Mouse (Mus musculus) mouse trophoblast stem cell (cell line): ENCODE data around the gene Rab40c.

Source experiments
- in situ Hi-C, 2 experiments: fragments of 300-500 bp; cut with MseI, MboI; formaldehyde crosslinking; loops; 2 replicates in 1 of 2; 3 replicates in 1 of 2; pipeline ENCODE4 v1.15.1; 2025

Rab40c gene

DNA sequence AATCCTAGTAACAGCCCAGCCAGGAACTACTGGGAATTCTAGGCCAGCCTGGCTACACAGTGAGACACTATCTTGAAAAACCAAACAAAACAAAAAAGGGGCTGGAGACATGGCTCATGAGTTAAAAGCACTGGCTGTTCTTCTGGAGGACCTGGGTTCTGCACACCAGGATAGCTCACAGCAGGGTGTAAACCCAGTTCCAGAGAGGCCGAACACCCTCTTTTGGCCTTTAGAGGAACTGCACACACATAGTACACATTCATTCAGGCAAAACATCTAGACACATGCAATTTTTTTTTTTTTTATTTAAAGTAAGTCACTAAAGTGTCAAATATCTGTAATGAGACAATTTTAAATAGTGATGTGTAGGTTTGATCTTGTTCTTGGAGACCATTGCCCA, 19.3 kb downstream of the Rab40c start:
- in situ Hi-C loops: no loop called here

DNA sequence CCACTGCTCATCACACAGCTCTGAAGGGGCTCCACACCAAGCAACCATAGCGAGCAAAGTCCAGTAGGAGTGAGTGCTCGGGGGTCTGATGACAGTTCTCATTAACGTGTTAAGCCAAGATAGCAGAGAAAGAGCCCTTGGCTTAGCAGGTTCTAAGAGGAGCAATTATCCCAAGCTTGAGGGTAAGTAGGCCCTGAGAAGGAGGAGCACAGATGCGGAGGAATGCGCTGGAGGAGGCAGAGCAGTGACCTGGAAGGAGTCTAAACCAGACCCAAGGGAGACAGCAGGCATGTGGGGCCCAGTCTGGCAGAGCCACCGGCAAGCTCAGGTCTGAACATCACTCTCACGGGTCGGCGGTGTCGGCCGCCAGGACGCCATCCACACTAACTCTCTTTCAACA, 23.6 kb downstream of the Rab40c start:
- in situ Hi-C loops: no loop called here

DNA sequence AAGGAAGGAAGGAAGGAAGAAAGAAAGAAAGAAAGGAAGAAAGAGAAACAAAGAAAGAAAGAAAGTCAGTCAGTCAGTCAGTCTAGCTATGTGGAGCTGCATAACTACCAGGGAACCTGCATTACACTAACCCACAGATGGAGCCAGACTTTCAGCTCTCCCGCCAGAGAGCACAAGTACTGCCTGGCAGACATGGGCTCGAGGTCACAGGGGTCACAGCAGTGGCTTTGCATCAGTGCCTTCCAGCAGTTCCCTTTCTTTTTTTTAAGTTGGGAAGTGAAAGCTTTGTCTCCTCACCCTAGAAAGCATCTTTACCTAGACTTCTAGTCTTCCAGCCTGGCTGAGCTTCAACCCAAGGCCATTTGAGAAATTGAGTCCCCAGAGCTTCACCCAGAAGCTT, 24.1 kb downstream of the Rab40c start:
- in situ Hi-C loops: no loop called here

DNA sequence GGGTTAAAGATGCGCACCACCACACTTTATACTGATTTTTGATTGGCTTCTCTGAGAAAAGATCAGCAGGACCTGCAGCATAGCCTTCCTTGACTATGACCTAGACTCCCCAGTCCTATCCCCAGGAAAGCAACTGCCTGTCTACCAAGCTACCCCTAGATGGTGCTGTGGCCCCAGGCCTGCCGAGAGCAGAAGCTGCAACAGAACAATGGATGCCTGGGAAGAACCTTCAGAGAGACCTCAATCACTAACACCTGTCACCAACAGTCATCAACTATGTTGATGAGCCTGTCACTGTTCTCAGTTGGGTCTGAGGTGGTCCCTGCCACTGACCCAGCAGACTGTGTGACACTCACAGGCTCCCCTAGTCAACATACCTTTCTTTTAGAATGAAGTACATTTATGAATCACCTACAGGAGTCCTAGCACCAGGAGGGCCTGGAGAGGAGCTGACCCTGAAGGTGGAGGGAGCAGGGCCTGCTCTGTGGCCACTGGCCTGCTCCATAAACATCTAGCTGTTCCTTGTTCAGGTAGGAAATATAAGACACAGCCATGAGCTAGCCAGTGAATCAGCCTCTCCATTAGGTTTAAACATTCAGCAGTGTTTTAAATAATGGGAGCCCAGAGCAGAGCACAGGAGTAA, 25.4 kb downstream of the Rab40c start:
- in situ Hi-C loops: no loop called here

DNA sequence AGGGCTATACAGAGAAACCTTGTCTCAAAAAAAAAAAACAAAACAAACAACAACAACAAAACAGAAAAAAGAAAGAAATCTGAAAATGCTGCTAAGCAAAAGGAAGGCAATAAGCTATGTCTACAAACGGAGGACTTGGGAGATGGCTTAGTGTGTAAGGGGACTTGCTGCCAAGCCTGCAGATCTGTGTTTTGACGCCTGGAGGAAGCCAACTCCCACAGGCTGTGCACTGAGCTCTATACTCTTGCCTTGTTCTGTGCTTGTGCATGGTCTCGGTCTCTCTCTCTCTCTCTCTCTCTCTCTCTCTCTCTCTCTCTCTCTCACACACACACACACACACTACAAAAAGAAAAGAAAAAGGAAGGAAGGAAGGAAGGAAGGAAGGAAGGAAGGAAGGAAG, 30.7 kb downstream of the Rab40c start:
- in situ Hi-C loops: no loop called here

DNA sequence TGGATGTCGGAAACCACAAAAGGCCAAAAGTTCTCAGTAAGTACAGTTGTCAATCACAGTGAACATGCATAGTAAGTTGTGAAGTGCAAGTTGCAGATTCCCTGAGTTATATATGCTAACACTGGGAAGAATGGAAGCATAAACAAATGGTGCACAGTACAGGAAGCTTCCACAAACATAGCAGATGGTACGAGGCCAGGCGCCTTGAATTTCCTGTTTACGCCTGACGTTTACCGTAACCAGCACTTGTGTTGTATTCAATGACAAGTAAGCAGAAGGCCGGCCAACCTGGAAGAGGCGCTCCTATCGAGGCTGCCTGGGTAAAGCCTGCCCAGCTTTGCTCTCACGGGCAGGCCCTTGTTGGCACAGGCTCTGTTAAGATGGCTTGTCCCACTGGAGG, 32.1 kb downstream of the Rab40c start:
- in situ Hi-C loops: no loop called here

DNA sequence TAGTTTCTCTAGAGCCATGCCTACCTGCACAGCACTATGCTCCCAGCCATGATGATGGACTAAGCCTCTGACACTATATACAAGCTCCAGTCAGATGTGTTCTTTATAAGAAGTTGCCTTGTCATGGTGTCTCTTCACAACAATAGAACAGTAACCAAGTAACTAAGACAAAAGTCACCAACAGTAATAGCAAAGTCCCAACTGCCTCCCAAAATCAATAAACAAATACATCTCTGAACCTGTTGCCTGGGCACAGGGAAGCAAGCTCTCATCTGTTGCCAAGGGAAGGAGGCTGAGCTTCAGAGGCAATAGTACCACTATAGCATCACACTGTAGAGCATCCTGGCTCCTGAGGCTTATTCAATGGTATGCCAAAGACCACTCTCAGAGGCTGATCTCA, 32.7 kb downstream of the Rab40c start:
- in situ Hi-C loops: no loop called here

DNA sequence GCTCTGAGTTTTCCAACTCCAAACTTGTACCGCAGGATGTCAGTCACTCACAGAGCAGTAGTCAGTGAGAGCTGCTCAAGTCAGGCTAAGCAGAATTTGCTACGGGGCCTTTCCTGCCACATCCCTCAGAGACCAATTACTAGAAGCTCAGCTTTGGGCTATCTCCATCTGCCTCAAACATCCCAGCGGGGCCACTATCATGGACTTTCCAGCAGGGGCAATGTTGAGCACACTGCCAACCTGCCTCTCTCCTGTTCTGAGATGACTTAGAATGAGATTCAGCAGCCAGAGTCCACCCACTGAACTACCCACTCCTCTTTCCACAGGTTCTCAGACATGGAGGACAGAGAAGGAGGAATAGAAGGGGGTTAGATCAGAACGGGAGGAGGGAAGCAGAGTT, 33.9 kb downstream of the Rab40c start:
- in situ Hi-C loops: no loop called here

DNA sequence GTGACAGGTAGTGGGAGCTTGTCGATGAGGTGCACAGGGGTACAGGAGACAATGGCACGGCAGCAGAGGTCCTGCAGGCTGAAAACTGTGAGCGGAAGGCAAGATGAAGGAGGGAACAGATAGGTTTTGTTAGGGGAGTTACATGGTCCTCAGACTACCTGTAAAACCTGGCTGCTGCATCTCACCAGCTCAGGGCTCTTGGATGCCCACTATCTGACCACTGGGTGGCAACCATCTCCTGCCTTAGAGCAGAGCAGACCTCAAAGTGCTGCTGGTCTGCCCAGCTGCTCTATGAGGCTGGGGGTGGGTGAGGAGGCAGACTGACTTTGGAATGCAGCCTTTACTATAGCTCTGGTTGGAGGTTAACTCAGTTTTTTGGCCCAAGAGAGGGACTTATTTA, 35.7 kb downstream of the Rab40c start:
- in situ Hi-C loops: no loop called here

DNA sequence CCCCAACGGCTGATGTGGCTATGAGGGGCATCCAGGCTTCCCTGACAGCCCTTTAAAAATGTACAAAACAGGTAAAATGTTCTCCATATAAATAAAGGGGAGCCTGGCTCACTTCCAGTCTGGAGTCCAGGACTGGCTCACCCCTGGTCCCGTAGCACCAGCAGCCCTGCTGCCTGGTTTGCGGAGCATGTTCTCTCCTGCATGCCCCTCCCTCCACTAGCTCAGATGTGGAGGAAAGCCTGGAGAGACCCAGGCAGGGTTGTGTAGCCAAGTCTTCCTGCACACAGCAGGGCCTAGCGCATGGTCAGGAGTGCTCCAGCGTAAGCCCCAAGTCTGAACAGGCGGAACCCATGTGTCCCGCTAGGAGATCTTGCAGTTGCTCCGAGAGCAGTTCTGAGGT, 36.3 kb downstream of the Rab40c start:
- in situ Hi-C loops: no loop called here

DNA sequence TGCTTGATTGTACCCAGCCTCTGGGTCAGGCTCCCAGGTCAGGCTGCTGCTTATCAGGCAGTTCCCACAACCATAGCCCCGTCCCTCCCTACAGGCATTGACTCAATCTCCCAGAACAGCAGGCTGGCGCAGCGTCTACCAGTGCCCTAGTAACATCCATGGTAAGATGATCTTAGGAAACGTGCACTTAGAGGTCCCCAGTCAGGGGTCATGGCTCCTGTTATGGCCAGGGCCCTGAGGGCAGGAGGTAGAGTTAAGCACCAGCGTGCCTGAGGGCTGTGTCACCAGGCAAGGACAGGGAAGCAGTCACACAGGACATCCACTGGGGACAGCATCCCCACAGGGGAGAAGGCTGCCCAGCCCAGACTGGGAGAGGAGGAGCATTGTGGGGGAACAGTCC, 37.2 kb downstream of the Rab40c start:
- in situ Hi-C loops: no loop called here

DNA sequence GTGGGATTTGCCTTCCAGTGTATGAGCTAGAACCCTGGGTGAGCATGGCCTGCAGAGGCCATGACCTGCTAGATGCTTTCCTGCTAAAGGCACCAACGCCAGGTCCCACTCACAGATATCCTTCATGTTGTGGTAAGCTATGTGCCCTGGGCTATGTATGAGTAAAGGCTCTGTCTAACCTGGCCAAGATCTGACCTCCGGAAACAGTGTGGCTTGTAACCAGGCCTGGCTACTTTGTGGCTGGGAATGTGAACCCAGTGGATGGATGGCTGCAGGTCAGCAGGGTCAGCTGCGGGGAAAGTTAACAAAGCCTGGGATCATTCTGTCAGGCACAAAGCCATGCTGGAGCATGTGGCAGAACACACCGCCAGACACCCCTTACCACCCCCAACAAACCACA, 37.8 kb downstream of the Rab40c start:
- in situ Hi-C loops: no loop called here

DNA sequence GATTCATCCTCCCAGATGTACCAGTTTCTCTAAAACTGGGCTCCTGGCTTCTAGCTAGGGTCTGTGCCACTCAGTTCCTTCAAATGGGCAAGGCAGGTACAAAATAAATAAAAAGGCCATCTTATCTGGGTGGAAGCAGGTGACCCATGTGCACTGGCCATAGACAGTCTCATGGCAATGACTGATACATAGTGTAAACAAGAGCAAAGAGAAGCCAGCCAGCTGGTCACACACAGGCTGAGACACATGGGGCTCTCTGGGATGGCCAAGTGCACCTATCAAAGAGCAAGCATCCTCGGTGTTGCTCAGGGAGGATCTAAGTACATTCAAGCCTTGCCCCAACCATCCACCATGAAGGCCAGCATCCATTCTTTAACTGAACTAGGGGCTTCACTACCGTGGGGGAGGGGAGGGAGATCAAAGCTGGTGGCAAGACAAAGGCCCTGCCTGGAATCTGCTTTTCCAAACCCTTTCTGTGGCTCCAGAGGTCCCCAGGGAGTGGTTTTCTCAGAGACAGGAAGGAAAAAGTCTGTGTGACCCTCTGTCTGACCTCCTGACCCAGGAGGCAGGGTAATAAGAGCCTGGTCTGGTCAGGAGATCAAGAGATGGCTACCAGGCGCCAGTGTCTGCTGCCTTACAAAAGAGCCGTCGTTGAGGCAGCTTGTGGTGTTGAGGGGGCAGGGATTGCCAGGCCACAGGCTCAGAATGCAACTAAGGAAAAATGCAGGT, 38.5 kb downstream of the Rab40c start:
- in situ Hi-C loops: no loop called here

DNA sequence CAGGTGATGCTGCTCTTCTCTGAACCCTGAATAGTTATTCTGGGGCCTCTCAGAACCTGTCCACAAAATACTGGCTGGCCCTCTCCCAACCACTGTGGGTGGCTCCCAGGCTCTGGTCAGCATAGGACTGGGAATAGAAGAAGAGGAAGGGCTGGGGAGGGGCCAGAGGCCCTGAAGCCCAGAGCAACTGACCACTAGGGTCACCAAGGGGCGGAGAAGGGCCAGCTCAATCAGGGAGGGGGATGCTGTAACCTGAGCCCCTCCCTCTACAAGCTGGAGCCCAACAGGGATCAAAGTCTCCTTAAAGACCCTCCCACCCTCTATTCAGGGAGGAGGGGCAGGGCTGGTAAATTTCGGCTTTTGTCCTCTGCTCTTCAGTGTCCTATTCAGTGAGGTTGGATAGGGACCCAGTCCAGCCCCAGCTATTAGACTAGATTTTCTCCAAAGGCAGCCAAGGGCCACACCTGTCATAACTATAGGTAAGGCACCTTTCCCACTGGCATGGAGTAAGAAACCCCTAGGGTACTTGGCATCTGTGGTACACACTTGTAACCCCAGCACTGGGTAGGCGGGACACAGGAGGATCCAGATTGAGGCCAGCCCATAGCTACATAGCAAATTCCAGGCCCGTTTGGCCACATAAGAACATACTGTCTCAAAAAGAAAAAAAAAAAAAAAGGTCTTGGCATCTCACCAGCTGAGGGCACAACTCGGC, 39.2 kb downstream of the Rab40c start, which contains the start of gene Wfikkn1:
Gene Wfikkn1, minus strand, starts transcription at position 663 of the 715 bp plus-strand sequence.
- in situ Hi-C loops: no loop called here

DNA sequence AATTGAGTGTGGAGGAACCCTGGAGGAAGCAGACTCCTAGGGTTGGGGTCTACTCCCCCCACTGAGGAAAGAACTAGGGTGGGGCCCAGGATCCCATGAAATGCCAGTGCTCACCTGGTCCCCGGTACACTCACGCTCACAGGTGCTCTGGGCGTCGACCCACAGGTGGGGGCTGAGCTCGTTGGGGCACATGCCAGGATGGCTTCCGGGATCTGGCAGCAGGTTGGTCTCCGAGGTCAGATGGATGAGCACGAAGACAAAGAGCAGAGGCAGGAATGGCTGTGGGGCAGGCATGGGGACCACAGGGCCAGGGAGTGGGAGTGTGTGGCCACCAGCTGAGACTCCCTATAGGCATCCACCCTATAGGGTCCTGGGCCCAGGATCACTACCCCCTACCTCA, 39.8 kb downstream of the Rab40c start:
- in situ Hi-C loops: no loop called here

DNA sequence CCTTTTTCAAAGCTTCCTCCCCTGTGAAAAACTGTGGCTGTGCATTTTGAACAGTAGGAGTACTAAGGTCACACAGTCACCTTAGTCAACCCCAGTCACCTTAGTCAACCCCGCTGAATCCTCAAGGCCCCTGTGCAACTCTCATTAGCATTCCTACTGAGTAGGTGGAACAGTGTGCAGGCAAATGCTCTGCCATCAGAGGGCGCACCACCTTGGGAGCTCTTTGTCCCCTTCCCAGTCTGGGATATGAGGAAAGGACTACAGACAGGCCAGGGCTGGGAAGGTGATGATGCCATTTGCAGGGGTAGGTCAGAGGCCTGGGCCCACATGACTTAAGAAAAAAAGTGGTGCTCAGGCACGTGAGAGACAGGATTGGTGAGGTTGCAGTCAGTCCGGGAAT, 40.3 kb downstream of the Rab40c start:
- in situ Hi-C loops: no loop called here

DNA sequence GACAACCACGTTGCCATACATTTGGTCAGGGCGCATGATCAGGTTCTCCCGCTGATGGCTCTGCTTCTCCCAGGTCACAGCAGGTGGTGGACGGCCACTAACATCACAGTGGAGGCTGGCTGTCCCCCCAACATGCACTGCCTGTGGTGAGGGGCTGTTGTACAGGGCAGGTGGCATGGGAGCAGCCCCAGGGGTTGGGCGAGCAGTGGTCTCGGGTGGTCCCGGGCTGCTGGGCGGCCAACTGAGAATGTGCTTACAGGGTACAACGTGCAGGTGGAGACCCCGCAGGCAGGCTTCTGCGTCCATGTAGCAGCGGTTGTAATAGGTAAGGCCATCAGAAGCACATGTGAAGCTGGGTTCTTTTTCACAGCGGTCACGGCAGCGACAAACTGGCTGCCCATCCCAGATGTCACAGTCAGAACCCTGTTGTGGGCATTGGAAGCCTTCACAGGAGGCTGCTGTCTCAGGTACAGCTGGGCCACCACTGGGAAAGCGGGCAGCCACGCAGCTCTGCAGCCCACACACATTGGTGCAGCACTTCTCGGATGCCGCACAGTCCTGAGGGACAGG, 40.8 kb downstream of the Rab40c start:
- in situ Hi-C loops: no loop called here

DNA sequence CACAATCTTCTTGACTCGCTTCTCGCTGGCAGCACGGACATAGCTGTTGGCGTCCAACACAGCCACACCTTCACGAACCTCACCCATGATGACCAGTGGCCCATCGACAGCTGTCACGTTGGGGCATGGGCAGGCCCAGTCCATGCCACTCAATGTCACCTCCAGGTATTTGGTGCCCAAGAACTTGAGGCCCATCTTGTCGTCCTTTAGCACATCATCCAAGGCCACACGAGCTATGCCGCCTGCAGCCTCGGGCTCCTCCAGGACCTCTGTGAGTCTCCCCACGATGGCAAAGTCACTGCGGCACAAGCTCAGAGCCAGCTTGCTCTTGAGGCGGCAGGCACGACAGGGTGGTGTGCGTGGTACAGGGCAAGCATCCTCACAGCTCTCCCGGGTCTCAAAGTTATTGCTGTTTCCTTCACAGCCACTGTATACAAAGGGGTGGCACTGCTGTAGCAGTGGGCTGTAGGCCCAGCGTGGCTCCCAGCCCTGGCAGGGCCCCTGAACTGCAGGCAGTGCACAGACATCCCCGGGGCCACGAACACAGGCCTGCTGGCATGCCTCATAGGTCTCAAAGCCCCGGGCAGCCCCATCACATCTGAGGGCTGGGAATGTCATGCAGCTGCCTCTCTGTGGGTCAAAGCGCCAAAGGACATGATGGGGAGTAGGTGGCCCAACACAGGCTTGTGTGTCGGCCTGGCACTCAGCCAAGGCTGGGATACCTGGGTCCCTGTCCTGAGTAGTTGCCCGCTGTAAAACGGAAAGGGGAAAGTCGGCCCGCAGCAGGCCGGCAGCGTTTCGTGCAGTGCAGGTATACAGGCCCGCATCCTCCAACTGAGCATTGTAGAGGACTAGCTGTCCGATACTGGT, 41.6 kb downstream of the Rab40c start:
- in situ Hi-C loops: no loop called here

DNA sequence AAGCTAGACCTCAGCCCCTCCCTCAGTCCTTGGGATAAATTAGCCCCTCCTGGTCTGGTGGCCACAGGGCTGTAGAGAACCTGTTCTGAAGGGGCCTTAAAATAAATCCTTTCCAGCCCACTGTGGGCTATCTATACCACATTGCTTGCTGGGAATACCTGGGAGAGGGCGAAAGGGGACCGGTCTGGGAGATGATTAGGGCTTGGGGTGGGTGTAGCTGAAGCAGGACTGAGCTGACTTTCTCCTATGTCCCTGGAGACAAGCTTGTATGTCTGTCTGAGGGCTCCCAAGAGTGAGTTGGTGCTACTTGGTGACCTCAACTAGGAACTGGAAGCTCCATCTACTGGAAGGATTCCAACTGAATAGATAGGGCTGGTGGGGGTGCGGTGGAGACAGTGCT, 42.5 kb downstream of the Rab40c start:
- in situ Hi-C loops: no loop called here

DNA sequence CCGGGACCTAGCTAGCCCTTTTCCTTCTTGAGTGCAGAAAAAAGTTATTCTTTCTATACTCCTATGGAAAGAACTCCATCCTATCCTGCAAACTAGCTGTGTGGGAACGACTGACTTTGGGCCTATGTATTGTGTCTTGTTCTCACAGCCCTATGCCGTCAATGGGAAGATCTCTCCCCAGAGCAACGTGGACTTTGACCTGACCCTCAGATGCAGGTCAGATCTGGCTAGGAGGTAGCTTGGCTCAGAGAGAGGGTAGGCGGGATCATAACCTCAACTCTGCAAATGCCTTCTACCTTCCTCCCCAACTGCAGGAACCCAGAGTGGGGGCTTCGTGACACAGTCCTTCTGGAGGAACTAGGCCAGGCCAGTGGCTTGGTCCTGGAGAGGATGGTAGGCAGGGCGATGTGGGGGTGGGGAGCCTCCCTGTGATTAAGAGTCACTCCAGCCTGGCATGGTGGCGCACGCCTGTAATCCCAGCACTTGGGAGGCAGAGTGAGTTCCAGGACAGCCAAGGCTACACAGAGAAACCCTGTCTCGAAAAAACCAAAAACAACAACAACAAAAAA, 43.1 kb downstream of the Rab40c start:
- in situ Hi-C loops: no loop called here
